Comparison of ENCODE assay signal across 19 mouse cellular contexts in the genomic region with DNA sequence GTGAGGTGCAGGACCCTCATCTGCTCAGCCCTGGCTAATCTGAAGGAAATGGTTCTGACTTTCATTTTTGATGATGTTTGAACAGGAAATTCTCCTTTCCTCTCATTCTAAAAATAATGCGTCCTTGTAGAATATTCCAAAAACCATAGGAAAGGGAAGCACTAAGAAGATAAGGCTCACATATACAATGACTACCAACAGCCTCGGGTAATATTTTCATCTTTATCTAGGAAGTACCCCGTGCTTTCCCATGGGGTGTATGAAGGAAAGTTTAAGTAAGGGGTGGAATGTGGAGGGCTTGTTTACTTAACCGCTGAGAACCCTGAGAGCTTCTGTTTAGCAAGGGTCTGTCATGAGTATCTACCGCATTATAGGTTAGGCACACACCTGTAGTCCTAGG. TPM values are rescaled to one million over a fixed set of nuclear protein-coding genes. Genes with fewer than 3 reads are reported as not detected.
A peak's percentile ranks its signal among the peaks of the same experiment; 100 is the strongest.
DNase-seq lines count a peak whose midpoint lies in the region; ATAC-seq and TF ChIP-seq lines count a peak whose summit lies in the region.
"Had no signal": no experiment of that assay in that cellular context is flagged by ENCODE, and none has a peak within 500 bp of the region (broad histone marks: within the 10 kb centered on the region; RNA-seq: fewer than 3 reads in every experiment).

No protein-coding gene starts in this region.

- peak; percentile 29; the same call in 1 of the 2 replicates for ATAC-seq in heart, embryonic 16.5 days (replicated peaks; ENCODE audit: extremely low read depth, insufficient read depth, low FRiP score)
- peak; percentile 81 for ATAC-seq in lung, embryonic 16.5 days (ENCODE audit: low read depth)
- ATAC-seq: forebrain, embryonic 14.5 days; midbrain, embryonic 13.5 days had no signal

- H3K27ac ChIP-seq in heart, embryonic 16.5 days (ENCODE audit: low read length): peak overlapping the region; percentile 66
- H3K27ac ChIP-seq in left cerebral cortex, adult 2 months: peak overlapping the region; percentile 28; the same call in 1 of the 2 replicates
- peak overlapping the region; percentile 61 for H3K27ac ChIP-seq in lung, embryonic 16.5 days (ENCODE audit: low read length)
- peak overlapping the region; percentile 60 for H3K27ac ChIP-seq in olfactory bulb, adult 2 months (ENCODE audit: insufficient read depth, low read depth, low read length)
- H3K27ac ChIP-seq: embryonic facial prominence, embryonic 15.5 days; heart, embryonic 13.5 days; hindbrain, embryonic 15.5 days; limb, embryonic 12.5 days; liver, embryonic 15.5 days; midbrain, embryonic 13.5 days had no signal

- no peak for TF ChIP-seq POLR2A in olfactory bulb, adult 2 months (IDR thresholded peaks at IDR 0.05; ENCODE audit: insufficient read depth, low read depth, low read length)

- no peaks in the 10 kb centered on the region for H3K27me3 ChIP-seq in heart, embryonic 16.5 days (ENCODE audit: control insufficient read depth, insufficient read depth, low read length)
- no peaks in the 10 kb centered on the region for H3K27me3 ChIP-seq in lung, embryonic 16.5 days (ENCODE audit: control insufficient read depth, insufficient read depth, low read depth, low read length)
- H3K27me3 ChIP-seq: embryonic facial prominence, embryonic 15.5 days; heart, embryonic 13.5 days; hindbrain, embryonic 15.5 days; limb, embryonic 12.5 days; liver, embryonic 15.5 days; midbrain, embryonic 13.5 days had no signal

- H3K9me3 ChIP-seq in heart, embryonic 16.5 days (replicated peaks; ENCODE audit: control insufficient read depth, low read length): no peaks in the 10 kb centered on the region
- H3K9me3 ChIP-seq in lung, embryonic 16.5 days (ENCODE audit: control insufficient read depth, low read length): no peaks in the 10 kb centered on the region
- H3K9me3 ChIP-seq: embryonic facial prominence, embryonic 15.5 days; heart, embryonic 13.5 days; hindbrain, embryonic 15.5 days; limb, embryonic 12.5 days; liver, embryonic 15.5 days; midbrain, embryonic 13.5 days had no signal

- H3K4me3 ChIP-seq in heart, embryonic 16.5 days (ENCODE audit: low read length): no peak overlapping the region
- H3K4me3 ChIP-seq in left cerebral cortex, adult 2 months: no peak overlapping the region
- H3K4me3 ChIP-seq in lung, embryonic 16.5 days (ENCODE audit: low read length): no peak overlapping the region
- no peak overlapping the region for H3K4me3 ChIP-seq in olfactory bulb, adult 2 months (ENCODE audit: insufficient read depth, low read depth, low read length)
- H3K4me3 ChIP-seq: embryonic facial prominence, embryonic 15.5 days; heart, embryonic 13.5 days; hindbrain, embryonic 15.5 days; limb, embryonic 12.5 days; liver, embryonic 15.5 days; midbrain, embryonic 13.5 days had no signal

- 48% methylated on average over 5 of the region's 5 CpGs for WGBS in heart, embryonic 16.5 days
- WGBS in lung, embryonic 16.5 days: 27% methylated on average over 5 of the region's 5 CpGs
- WGBS in olfactory bulb, adult 2 months: 87% methylated on average over 5 of the region's 5 CpGs

- no peak for TF ChIP-seq CTCF in left cerebral cortex, adult 2 months (IDR thresholded peaks at IDR 0.05)
- TF ChIP-seq CTCF in olfactory bulb, adult 2 months (IDR thresholded peaks at IDR 0.05; ENCODE audit: insufficient read depth, low read depth, low read length): no peak

- no peak for DNase-seq in heart, postnatal 10 days
- DNase-seq in left cerebral cortex, adult 2 months (ENCODE audit: extremely low spot score in 1 of 2, low spot score in 2 of 2): no peak
- DNase-seq in left cerebral cortex, adult 11 months (ENCODE audit: low spot score): no peak
- no peak for DNase-seq in lung, adult 18-20 months
- DNase-seq: adrenal gland, postnatal 36 days; cerebellum, adult 11 months; cerebellum, adult 9-11 months; gastrocnemius, postnatal 14 days; heart, adult 11 months had no signal

- intact Hi-C loops in heart, postnatal 10 days (cut with DNase I): loop anchor here (5.0 kb wide), 1 partner anchor 40 kb away; no protein-coding TSS in a partner anchor
- intact Hi-C loops in left cerebral cortex, adult 2 months (cut with DNase I): no loop called here

- no peaks in the 10 kb centered on the region for H3K4me1 ChIP-seq in heart, embryonic 16.5 days (ENCODE audit: control insufficient read depth, insufficient read depth, low read length)
- peaks cover 10% of the 10 kb centered on the region for H3K4me1 ChIP-seq in lung, embryonic 16.5 days (replicated peaks; ENCODE audit: control insufficient read depth, insufficient read depth, low read length)
- H3K4me1 ChIP-seq in olfactory bulb, adult 2 months (ENCODE audit: control insufficient read depth, insufficient read depth, low read length): peaks cover 28% of the 10 kb centered on the region
- H3K4me1 ChIP-seq: embryonic facial prominence, embryonic 15.5 days; heart, embryonic 13.5 days; hindbrain, embryonic 15.5 days; limb, embryonic 12.5 days; liver, embryonic 15.5 days; midbrain, embryonic 13.5 days had no signal

- H3K4me2 ChIP-seq in heart, embryonic 16.5 days (ENCODE audit: low read depth, low read length): no peak overlapping the region
- no peak overlapping the region for H3K4me2 ChIP-seq in lung, embryonic 16.5 days (ENCODE audit: low read depth, low read length)
- H3K4me2 ChIP-seq: embryonic facial prominence, embryonic 15.5 days; heart, embryonic 13.5 days; hindbrain, embryonic 15.5 days; limb, embryonic 12.5 days; liver, embryonic 15.5 days; midbrain, embryonic 13.5 days had no signal

- no peak overlapping the region for H3K9ac ChIP-seq in heart, embryonic 16.5 days (ENCODE audit: low read length)
- H3K9ac ChIP-seq in lung, embryonic 16.5 days (ENCODE audit: low read length): no peak overlapping the region
- H3K9ac ChIP-seq: embryonic facial prominence, embryonic 15.5 days; heart, embryonic 13.5 days; hindbrain, embryonic 15.5 days; limb, embryonic 12.5 days; liver, embryonic 15.5 days; midbrain, embryonic 13.5 days had no signal

- H3K36me3 ChIP-seq in heart, embryonic 16.5 days (ENCODE audit: control insufficient read depth, insufficient read depth): no peaks in the 10 kb centered on the region
- H3K36me3 ChIP-seq in lung, embryonic 16.5 days (ENCODE audit: control insufficient read depth, insufficient read depth, low read length): no peaks in the 10 kb centered on the region
- H3K36me3 ChIP-seq: embryonic facial prominence, embryonic 15.5 days; heart, embryonic 13.5 days; hindbrain, embryonic 15.5 days; limb, embryonic 12.5 days; liver, embryonic 15.5 days; midbrain, embryonic 13.5 days had no signal

RNA-seq across cellular contexts. Expression of a gene that starts 37.0 kb away (rescaled TPM):
- polyA plus RNA-seq in heart, embryonic 16.5 days (2015; fragmentation: Nextera tagmentation; extraction: Ambion mirVana): 7.1 and 8.2 TPM in 2 replicates
- 10 to 100 TPM; 18.3 to 22.1 TPM for total RNA-seq in heart, postnatal 10 days (2021)
- total RNA-seq in left cerebral cortex, adult 2 months (2021): 100 to 1,000 TPM; 135 to 138 TPM
- 22.5 and 24.4 TPM in 2 replicates for polyA plus RNA-seq in lung, embryonic 16.5 days (2015; fragmentation: Nextera tagmentation; extraction: Ambion mirVana)
- 72.6 TPM in 1 of 2 replicates, not detected in the other for polyA plus RNA-seq in olfactory bulb, adult 2 months (2012; ENCODE audit: insufficient read depth, insufficient read length, low replicate concordance, missing spikeins)
